Mouse (Mus musculus): Measurements from ENCODE around the gene Mogat2.

The Mogat2 gene

GRCm38 (mm10) chr7:99238417-99238816, at the start of gene Mogat2:
Mogat2 (minus strand) TSS chr7:99238619.
- DNase-seq (ENCODE audit: low read depth in 2 of 2, low spot score in 2 of 2) = no peak

DNA sequence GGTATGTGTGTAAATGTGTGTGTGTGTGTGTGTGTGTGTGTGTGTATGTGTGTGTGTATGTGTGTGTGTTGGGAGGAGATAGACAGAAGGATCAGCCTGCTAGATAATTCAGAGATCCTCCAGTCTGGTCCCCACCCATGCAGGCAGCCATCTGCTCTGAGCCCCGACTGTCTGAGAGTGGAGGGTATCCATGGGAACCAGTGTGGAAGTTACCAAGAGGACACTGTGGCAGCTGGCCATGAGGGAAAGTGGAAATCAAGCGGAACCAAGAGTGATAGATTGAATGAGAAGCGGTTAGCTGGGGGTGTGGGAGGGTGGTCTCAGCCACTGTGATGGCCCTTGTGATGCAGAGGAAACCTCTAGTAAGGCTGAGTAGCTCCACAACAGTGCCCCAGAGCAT, 48.9 kb upstream of the Mogat2 start:
- no peak for DNase-seq (ENCODE audit: low read depth in 2 of 2, low spot score in 2 of 2)

DNA sequence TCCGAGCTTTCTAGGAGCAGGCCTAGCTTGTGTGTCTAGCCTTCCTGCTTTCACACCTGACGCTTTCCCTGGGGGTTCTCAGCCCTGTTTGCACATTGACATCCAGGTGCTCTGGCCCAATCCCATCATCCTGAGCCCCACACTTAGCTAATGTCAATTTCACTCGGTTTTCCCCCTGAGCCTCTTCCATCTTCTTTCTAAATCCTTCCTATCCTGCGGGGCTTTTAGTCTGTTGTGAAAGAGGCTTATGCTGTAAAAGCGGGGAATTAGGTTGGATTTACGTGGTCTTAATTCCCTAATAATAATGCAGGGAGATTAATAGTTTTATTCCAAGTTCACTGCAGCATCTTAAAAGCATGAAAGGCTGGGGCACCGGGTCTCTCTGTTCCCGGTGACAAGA, 41.2 kb upstream of the Mogat2 start:
- no peak for DNase-seq (ENCODE audit: low read depth in 2 of 2, low spot score in 2 of 2)

- no peak for DNase-seq (ENCODE audit: low read depth in 2 of 2, low spot score in 2 of 2)
Measured at GRCm38 (mm10) chr7:99278309-99278708, 39.9 kb upstream of the Mogat2 start.

DNA sequence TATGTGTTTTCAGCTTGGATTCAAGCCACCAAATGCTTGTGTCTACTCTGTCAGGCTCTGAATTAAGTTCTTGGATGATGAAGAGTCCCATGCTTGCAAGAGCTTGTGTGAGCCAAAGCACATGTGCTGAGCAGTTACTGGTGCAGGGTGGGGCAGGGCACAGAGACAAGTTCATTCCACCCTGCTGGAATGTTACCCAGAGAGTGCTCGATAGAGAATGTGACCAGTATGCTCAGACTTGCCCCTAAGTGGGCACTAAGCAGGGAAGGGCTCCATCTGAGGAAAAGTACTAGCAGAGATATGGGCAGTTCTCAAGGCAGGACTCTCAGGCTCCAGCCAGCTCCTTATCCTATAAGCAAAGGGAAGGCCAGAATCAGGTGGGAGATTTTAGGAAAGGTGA, 38.3 kb upstream of the Mogat2 start:
- no peak for DNase-seq (ENCODE audit: low read depth in 2 of 2, low spot score in 2 of 2)

DNA sequence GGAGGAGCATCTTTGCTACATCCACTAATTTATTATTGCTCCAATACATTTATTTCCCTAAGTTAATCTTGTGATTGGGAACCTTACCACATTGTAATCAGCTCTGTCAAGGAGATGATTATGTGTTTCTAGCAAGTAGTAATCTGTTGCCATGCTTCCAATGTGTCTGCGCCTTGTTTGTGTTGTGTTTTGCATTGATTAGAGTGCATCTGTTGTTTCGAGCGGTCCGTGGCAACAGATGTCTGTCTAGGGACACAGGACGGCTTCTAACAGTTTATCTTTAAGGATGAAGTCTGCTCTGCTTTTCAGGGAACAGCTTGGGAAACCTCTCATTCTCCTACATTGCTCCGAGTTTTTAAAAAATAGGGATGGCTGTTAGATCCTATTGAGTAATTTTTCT, 36.7 kb upstream of the Mogat2 start:
- no peak for DNase-seq (ENCODE audit: low read depth in 2 of 2, low spot score in 2 of 2)

GRCm38 (mm10) chr7:99271630-99272029, 33.2 kb upstream of the Mogat2 start:
- DNase-seq (ENCODE audit: low read depth in 2 of 2, low spot score in 2 of 2) = no peak

DNA sequence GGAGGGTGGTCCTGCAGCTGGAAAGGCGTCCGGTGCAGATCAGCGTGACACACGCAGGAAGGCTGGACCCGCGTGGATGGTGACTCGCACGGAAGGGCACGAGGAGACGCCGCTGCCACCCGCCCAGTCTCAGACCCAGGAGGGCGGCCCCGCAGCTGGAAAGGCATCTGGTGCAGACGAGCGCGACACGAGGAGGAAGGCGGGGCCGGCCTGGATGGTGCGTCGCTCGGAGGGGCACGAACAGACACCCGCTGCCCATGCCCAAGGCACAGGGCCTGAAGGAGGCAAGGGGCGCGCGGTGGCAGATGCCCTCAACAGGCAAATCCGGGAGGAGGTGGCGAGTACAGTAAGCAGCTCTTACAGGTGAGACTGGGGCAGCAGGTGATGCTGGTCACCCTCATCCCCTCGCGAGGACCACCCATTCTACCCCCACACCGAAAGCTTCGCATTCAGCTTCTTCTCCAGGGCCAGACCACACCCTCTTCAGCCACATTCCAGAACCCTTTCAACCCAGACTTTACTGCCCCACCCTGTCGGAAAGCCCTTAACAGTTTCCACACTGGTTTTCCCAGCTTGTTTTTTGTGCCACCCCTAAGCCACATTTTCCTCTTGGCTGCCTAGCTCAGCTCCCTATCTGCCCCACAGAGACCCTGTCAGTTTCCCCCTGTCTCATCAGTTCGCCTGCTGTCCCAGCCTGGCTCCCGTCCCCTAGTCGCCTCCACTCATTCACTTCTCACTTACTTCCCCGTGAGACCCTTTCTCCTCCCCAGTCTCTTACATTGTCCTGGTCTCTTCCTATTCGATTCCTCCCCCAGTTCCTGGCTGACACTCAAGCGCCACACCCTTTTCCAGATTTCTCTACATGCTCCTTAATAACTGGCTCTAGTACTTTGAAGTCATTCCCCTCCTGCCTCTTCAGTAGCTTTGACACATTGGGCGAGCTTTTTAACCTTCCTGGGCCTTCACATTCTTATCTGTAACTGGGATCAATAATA, 30.8 kb upstream of the Mogat2 start:
- DNase-seq (ENCODE audit: low read depth in 2 of 2, low spot score in 2 of 2) = no peak

DNA sequence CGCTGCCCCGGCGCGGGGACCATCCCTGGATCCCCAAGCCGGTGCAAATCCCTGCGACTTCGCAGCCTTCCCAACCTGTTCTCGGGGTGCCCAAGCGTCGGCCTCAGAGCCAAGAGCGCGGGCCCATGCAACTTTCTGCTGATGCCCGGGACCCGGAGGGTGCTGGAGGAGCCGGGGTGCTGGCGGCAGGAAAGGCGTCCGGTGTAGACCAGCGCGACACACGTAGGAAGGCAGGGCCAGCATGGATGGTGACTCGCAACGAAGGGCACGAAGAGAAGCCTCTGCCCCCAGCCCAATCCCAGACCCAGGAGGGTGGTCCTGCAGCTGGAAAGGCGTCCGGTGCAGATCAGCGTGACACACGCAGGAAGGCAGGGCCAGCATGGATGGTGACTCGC, 30.1 kb upstream of the Mogat2 start:
- DNase-seq (ENCODE audit: low read depth in 2 of 2, low spot score in 2 of 2) = no peak

DNA sequence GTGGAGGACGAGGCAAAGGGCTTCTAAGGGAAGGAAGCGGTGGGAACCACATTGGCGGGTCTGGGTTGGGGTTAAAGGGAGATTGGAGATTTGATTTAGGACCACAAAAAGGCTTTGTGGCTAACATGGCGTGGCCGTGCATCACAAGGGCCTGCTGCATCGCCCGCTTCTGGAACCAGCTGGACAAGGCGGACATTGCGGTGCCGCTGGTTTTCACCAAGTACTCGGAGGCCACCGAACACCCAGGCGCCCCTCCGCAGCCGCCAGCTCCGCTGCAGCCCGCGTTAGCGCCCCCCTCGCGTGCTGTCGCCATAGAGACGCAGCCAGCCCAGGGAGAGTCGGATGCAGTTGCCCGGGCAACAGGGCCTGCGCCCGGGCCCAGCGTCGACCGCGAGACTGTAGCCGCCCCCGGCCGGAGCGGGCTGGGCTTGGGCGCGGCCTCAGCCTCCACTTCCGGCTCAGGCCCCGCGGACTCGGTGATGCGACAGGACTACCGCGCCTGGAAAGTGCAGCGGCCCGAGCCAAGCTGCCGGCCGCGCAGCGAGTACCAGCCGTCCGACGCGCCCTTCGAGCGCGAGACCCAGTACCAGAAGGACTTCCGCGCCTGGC, 29.6 kb upstream of the Mogat2 start:
- no peak for DNase-seq (ENCODE audit: low read depth in 2 of 2, low spot score in 2 of 2)

DNA sequence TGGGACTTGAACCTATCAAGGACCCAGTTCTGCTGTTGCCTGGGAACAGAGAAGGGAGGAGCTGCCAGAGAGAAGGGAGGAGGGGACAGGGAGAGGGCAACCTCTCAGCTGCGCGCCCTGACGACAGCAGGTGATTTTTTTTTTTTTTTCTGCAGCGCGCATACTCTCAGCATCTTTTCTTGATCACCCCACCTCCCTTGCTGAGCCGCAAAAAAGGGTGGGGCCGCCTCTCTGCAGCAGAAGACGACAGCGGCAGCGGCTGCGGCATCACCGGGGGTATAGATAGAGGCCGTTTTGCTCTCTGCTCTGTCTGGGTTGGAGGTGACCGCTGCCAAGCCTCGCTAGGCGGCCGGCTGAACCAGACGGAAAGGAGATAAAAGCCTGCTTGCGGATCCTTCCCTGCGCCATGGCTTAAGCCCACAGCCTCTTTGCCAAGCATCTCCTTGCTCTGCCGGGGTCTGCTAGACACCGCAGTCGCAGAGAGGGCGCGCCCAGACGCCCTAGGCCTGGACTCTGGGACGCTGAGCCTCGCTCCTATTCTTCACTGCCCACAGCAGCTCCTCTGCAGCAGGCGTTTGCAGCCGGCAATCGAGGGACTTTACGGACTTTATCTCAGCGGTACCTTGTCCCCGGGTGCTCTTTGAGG, 29.0 kb upstream of the Mogat2 start, which contains the start of gene Map6:
Gene Map6, plus strand, starts transcription at position 197 of the 646 bp plus-strand sequence.
- DNase-seq (ENCODE audit: low read depth in 2 of 2, low spot score in 2 of 2) = no peak

- no peak for DNase-seq (ENCODE audit: low read depth in 2 of 2, low spot score in 2 of 2)
Measured at GRCm38 (mm10) chr7:99264597-99264996, 26.2 kb upstream of the Mogat2 start.

- no peak for DNase-seq (ENCODE audit: low read depth in 2 of 2, low spot score in 2 of 2)
Measured at GRCm38 (mm10) chr7:99263509-99263908, 25.1 kb upstream of the Mogat2 start.

DNA sequence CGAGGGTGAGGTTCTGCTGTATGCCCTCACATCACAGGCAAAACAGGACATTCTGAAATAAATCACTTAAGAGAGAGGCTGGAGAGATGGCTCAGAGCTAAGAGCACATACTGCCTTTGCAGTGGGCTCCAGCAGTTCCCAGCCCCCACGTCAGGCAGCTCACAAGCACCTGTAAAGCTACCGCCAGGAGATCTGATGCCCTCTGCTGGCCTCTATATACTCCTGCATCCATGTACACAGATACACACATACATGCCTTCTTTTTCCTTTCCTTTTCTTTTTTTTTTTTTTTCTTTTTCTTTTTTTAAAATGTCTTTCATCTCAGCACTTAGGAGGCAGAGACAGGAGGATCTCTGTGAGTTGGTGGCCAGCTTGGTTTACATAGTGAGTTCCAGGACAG, 23.5 kb upstream of the Mogat2 start:
- no peak for DNase-seq (ENCODE audit: low read depth in 2 of 2, low spot score in 2 of 2)

DNA sequence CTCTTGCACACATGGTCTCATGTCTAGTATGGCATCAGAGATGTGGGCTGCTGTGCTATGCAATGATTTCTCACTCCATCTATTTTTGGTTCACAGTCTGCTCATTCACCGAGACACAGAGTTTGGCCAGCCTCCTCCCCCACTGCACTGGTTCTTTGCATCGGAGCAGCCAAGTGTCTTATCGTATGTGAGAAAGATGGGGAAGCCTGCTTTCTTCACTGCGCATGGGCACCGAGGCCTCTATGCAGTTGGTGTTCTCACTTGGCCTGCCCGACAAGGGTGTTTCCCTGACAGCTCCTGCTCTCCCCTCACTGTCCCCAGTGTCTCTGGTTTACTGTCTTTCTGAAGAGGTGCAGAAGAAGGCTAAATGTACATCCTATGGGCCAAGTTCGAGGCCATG, 16.6 kb upstream of the Mogat2 start:
- no peak for DNase-seq (ENCODE audit: low read depth in 2 of 2, low spot score in 2 of 2)

- no peak for DNase-seq (ENCODE audit: low read depth in 2 of 2, low spot score in 2 of 2)
Measured at GRCm38 (mm10) chr7:99250386-99250785, 12.0 kb upstream of the Mogat2 start.

DNA sequence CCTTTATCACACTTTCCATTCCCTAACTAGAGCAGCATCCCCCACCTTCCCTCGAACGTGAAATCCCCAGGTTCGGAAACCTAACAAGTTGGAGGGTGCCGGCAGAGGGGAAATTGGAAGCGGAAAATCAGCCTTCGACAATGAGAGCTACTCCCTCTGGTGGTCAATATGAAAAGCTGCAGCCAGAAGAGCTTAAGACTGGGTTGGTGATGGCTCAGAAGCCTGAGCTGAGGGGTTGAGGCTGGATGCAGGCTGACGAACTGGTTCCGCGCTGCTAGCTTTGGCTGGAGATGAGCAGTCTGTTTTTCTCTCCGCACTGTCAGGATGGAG, 11.1 kb upstream of the Mogat2 start:
- DNase-seq (ENCODE audit: low read depth in 2 of 2, low spot score in 2 of 2) = peak; percentile 16 to 34

DNA sequence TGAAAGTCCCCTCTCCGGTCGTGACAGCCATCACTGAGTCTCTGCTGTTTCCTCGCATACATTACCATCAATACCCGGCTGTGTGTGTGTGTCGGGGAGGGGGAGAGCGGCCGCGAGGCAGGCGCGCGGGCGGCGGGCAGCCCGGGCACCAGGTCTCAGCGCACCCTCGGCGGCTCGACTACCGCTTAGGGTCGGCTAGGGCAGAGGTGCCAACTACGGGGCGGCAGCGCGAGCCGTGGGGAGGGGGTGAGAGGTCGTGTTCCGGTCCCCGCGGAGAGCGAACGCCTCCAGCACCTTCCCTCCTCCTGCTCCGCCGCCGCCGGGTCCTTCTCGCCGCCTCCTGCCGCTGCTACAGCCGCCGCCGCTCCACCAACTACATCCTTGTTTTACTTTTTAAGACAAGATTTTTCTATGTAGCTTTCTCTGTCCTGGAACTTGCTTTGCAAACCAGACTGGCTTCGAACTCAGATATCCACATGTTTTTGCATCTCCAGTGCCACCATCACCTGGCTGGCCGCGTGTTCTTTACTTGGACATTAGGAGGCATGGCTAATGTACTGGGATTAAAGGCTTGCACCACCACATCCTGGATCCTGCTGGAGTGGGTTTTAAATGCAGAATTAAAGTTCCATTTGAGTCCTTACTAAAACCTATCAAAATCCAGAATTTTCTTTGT, 10.6 kb upstream of the Mogat2 start:
- DNase-seq (ENCODE audit: low read depth in 2 of 2, low spot score in 2 of 2) = no peak

DNA sequence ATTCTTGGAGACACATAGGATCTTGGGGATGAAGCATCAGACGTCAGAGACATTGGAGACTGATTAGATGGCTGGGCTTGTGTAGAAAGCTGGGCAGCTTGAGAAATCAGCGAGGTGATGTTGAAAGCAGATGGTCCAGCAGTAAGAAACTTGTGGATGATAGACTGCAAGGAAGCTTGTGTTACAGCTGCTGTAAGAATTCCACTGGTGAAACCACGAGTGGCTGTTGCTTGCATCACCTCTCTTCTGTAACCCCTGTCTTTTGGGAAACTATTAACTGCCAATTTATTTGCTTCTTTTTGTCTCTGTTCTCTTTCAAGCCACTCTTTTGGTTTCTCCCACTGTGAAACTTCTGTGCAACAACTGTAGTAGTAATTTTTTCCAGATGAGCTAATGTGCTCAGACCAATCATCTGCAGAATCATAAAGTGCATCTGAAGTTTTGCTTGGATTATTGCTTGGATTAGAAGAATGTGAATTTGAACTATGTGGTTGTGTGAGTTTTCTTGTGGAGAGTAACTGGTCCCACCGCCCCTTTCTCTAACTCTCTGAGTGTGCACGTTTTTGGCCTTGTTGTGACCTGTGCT, 9.8 kb upstream of the Mogat2 start:
- no peak for DNase-seq (ENCODE audit: low read depth in 2 of 2, low spot score in 2 of 2)

DNA sequence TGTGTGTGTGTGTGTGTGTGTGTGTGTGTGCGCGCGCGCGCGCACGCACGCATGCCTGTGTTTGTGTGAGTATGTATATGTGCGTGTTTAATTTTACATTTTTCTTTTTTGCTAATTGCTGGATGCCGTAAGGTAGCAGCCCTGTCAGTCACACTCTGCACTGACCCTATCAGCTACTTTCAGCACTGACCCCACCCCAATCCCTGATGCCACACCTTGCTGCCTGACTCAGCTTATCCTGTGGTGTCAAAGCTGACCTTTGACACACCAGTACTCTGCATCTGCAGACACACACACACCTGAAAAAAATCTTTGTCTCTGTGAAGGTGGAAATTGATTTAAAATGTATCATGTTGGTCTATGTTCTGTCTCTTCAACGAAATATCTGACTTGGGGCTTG, 3.7 kb upstream of the Mogat2 start:
- no peak for DNase-seq (ENCODE audit: low read depth in 2 of 2, low spot score in 2 of 2)

All from CD8-positive naive resting alpha-beta T cell, adult 2 months (primary cell).